Mouse (Mus musculus): ENCODE results near the gene P2rx1. TPM values are rescaled to one million over a fixed set of nuclear protein-coding genes. Genes with fewer than 3 reads are reported as not detected.

Gene P2rx1
- polyA plus RNA-seq, 1 experiment from 2014 or later, result 2.6 TPM

GRCm38 (mm10) chr11:72989044-72989443 lies 9.9 kb upstream of the P2rx1 start:
- Histone ChIP-seq H3K9me3 (replicated peaks) (no peaks in the 10 kb centered on the region), H3K4me3 (replicated peaks) (no peak overlapping the region), H3K27me3 (no peaks in the 10 kb centered on the region), H3K27ac (replicated peaks) (no peak overlapping the region), H3K36me3 (no peaks in the 10 kb centered on the region), H3K4me1 (no peaks in the 10 kb centered on the region), H3K4me2 (replicated peaks) (no peak overlapping the region), H3K9ac (no peak overlapping the region)
- WGBS, result 72% methylated on average over 6 of the region's 6 CpGs
- no peak for ATAC-seq (ENCODE audit: insufficient number of reproducible peaks, low FRiP score, low TSS enrichment, low read depth)

DNA sequence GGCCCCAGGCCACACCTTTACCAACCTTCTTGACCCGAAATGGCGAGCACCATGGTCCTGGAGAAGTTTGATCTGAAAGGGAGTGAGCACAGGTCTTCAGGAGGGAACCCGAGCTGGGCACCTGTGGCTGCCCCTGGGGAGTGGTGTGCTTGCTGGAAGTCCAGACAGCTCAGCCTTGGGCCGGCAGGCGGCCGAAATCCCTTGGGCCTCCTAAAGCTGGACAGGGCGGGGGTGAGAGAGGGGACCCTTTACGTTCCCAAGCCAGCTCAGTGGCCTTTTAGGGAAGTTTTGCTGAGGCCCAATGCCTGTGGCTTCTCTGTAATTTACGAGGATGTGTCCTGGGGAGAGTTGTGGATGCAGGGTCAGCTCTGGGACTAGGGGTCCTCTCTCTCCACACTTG lies 8.2 kb upstream of the P2rx1 start:
- WGBS, result 72% methylated on average over 9 of the region's 9 CpGs
- H3K27ac ChIP-seq (replicated peaks), result no peak overlapping the region
- H3K4me1 ChIP-seq, result no peaks in the 10 kb centered on the region
- H3K4me2 ChIP-seq (replicated peaks), result no peak overlapping the region
- H3K9ac ChIP-seq, result no peak overlapping the region
- H3K4me3 ChIP-seq (replicated peaks), result no peak overlapping the region
- no peaks in the 10 kb centered on the region for H3K36me3 ChIP-seq
- no peaks in the 10 kb centered on the region for H3K27me3 ChIP-seq
- H3K9me3 ChIP-seq (replicated peaks), result no peaks in the 10 kb centered on the region
- no peak for ATAC-seq (ENCODE audit: insufficient number of reproducible peaks, low FRiP score, low TSS enrichment, low read depth)

DNA sequence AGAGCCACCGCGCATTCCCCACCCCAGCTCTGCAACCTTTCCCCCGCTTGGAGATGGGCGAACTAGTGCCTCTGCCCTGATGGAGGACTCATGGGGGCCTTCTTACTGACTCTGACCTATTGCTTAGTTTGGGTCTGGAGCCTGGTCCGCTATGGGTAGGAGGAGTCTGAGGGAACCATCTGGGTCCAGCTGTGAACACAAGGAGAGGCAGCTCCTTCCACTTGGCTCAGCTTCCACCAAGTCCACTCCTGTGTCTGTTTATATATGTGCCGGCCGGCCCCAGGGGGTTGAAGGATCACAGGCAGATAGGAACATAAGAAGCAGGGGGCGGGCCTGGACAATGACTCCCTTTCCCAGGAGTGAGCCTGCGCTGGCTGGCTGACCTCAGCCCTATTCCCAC lies 6.9 kb upstream of the P2rx1 start:
- WGBS, result 50% methylated on average over 9 of the region's 9 CpGs
- H3K4me1 ChIP-seq, result no peaks in the 10 kb centered on the region
- no peak overlapping the region for H3K4me2 ChIP-seq (replicated peaks)
- no peaks in the 10 kb centered on the region for H3K36me3 ChIP-seq
- no peak overlapping the region for H3K9ac ChIP-seq
- H3K4me3 ChIP-seq (replicated peaks), result no peak overlapping the region
- no peaks in the 10 kb centered on the region for H3K27me3 ChIP-seq
- no peak overlapping the region for H3K27ac ChIP-seq (replicated peaks)
- ATAC-seq (ENCODE audit: insufficient number of reproducible peaks, low FRiP score, low TSS enrichment, low read depth), result no peak
- H3K9me3 ChIP-seq (replicated peaks), result no peaks in the 10 kb centered on the region

DNA sequence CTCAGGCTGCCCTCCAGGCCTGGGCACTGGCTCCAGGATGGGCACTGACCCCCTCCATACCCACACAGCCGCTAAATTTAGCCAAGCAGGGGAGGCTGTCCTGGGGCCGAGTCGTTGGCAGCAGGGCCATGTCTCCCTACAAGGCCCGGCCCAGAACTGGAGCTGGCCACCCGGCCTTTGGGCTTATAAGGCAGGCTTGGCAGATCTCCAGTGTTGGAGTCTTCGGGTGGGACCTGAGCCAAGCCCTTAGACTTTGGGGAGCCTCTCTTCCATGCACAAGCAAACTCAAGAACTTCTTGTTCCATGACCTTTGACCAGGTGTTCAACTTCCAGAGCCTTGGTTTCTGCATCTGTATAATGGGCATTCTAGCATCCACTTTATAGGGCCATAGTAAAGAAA lies 2.6 kb upstream of the P2rx1 start:
- H3K4me3 ChIP-seq (replicated peaks), result no peak overlapping the region
- H3K4me2 ChIP-seq (replicated peaks), result no peak overlapping the region
- 0 out of 2 replicates have a peak, but pooled peaks cover 1% of the 10 kb centered on the region for H3K27me3 ChIP-seq
- H3K27ac ChIP-seq (replicated peaks), result no peak overlapping the region
- H3K9me3 ChIP-seq (replicated peaks), result no peaks in the 10 kb centered on the region
- no peak for ATAC-seq (ENCODE audit: insufficient number of reproducible peaks, low FRiP score, low TSS enrichment, low read depth)
- H3K9ac ChIP-seq, result no peak overlapping the region
- 86% methylated on average over 6 of the region's 6 CpGs for WGBS
- 0 out of 2 replicates have a peak, but pooled peaks cover 4% of the 10 kb centered on the region for H3K4me1 ChIP-seq
- no peaks in the 10 kb centered on the region for H3K36me3 ChIP-seq

DNA sequence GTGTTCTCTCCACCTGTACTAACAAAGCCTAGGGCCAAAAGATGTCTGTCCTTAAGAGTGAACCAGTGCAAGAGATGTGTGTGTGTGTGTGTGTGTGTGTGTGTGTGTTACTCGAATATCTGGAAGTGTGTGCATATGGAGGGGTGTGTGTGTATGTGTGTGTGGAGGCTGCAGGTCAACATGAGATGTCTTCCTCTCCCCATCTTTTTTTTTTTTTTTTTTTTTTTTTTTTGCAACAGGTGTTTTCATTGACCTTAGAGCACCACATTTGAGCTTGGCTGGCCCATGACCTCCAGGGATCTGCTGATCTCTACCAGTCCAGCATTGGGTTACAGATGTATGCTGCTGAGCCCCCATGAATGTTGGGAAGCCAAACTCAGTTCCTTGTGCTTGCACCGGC lies 2.1 kb upstream of the P2rx1 start:
- Histone ChIP-seq H3K4me1 (0 out of 2 replicates have a peak, but pooled peaks cover 4% of the 10 kb centered on the region), H3K9me3 (replicated peaks) (no peaks in the 10 kb centered on the region), H3K27me3 (0 out of 2 replicates have a peak, but pooled peaks cover 5% of the 10 kb centered on the region), H3K9ac (no peak overlapping the region), H3K4me3 (replicated peaks) (no peak overlapping the region), H3K27ac (replicated peaks) (no peak overlapping the region), H3K4me2 (replicated peaks) (no peak overlapping the region), H3K36me3 (no peaks in the 10 kb centered on the region)
- 81% methylated on average over 2 of the region's 2 CpGs for WGBS
- ATAC-seq (ENCODE audit: insufficient number of reproducible peaks, low FRiP score, low TSS enrichment, low read depth), result no peak

DNA sequence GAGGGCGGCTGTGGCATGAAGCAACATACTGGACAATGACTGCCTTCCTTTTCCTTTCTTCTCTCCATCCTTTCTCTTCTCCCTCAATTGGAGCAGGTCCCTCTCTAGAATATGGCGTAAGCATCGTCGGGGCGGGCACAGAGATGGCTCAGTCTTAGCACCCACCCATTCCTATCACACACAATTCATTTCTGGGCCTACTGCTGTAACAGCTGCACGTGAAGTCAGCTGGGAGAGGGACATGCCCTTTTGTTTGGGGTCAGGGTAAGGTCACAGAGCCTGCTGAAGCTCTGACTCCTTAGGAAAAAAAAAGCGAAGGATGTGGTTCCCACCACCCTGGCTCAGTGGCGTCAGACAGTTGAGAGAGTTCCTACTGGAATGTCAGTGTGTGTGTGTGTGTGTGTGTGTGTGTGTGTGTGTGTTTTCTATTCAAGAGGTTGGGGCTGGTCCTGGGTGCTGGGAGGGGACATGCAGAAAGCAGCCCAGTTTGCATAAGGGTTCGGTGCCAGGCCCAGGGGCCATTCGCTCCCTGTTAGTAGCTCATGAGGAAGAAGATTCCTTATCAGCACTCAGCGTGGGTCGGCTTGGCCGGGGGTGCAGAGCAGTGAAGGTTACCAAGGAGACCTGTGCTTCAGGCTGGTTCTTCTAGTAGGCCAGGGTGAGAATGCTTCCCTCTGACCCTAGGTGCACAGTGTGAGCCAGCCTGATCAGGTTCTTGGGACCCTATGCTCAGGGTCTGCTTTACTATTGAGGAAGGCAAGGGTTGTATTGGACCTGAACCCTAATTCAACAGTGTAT lies 1.2 kb upstream of the P2rx1 start:
- Histone ChIP-seq H3K4me2 (replicated peaks) (no peak overlapping the region), H3K4me3 (replicated peaks) (no peak overlapping the region), H3K9me3 (replicated peaks) (no peaks in the 10 kb centered on the region), H3K36me3 (no peaks in the 10 kb centered on the region), H3K27me3 (0 out of 2 replicates have a peak, but pooled peaks cover 5% of the 10 kb centered on the region), H3K9ac (no peak overlapping the region), H3K27ac (replicated peaks) (no peak overlapping the region), H3K4me1 (0 out of 2 replicates have a peak, but pooled peaks cover 4% of the 10 kb centered on the region)
- no peak for ATAC-seq (ENCODE audit: insufficient number of reproducible peaks, low FRiP score, low TSS enrichment, low read depth)
- 74% methylated on average over 13 of the region's 13 CpGs for WGBS

GRCm38 (mm10) chr11:73001029-73001428 lies 2.1 kb downstream of the P2rx1 start:
- Histone ChIP-seq H3K36me3 (no peaks in the 10 kb centered on the region), H3K4me2 (replicated peaks) (no peak overlapping the region), H3K9me3 (replicated peaks) (no peaks in the 10 kb centered on the region), H3K9ac (no peak overlapping the region), H3K4me3 (replicated peaks) (no peak overlapping the region), H3K4me1 (0 out of 2 replicates have a peak, but pooled peaks cover 4% of the 10 kb centered on the region), H3K27ac (replicated peaks) (no peak overlapping the region), H3K27me3 (0 out of 2 replicates have a peak, but pooled peaks cover 5% of the 10 kb centered on the region)
- 7% methylated on average over 6 of the region's 6 CpGs for WGBS
- ATAC-seq (ENCODE audit: insufficient number of reproducible peaks, low FRiP score, low TSS enrichment, low read depth), result no peak

DNA sequence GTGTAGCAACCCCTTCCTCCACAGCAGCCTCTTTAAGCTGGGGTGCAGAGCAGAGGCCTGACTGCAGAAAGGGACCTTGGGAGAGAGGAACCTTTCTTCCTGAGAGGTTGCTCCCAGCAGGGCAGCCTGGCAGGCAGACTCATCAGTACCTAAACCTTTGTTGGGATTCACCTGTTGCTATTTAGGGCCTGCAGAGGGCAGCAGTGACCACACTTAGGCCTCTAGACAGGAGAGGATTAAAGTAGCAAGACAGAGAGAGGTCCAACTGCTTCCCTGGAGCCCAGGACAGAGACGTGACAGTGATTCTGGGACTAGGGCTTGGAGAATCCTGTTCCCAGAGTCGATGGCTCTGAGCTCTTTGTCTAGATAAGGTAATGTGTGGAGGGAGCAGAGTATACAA lies 7.5 kb downstream of the P2rx1 start:
- Histone ChIP-seq H3K4me3 (replicated peaks) (no peak overlapping the region), H3K27me3 (0 out of 2 replicates have a peak, but pooled peaks cover 4% of the 10 kb centered on the region), H3K27ac (replicated peaks) (no peak overlapping the region), H3K36me3 (no peaks in the 10 kb centered on the region), H3K9me3 (replicated peaks) (no peaks in the 10 kb centered on the region), H3K4me1 (0 out of 2 replicates have a peak, but pooled peaks cover 4% of the 10 kb centered on the region), H3K9ac (no peak overlapping the region), H3K4me2 (replicated peaks) (no peak overlapping the region)
- ATAC-seq (ENCODE audit: insufficient number of reproducible peaks, low FRiP score, low TSS enrichment, low read depth), result 0 out of 2 replicates have a peak, but pooled peaks have one; percentile 21
- 5% methylated on average over 2 of the region's 2 CpGs for WGBS

- no peaks in the 10 kb centered on the region for H3K36me3 ChIP-seq
- no peak overlapping the region for H3K9ac ChIP-seq
- ATAC-seq (ENCODE audit: insufficient number of reproducible peaks, low FRiP score, low TSS enrichment, low read depth), result no peak
- H3K27me3 ChIP-seq, result no peaks in the 10 kb centered on the region
- 0 out of 2 replicates have a peak, but pooled peaks cover 4% of the 10 kb centered on the region for H3K4me1 ChIP-seq
- H3K4me3 ChIP-seq (replicated peaks), result no peak overlapping the region
- no peak overlapping the region for H3K27ac ChIP-seq (replicated peaks)
- 41% methylated on average over 3 of the region's 3 CpGs for WGBS
- H3K9me3 ChIP-seq (replicated peaks), result no peaks in the 10 kb centered on the region
- H3K4me2 ChIP-seq (replicated peaks), result no peak overlapping the region
Measured at GRCm38 (mm10) chr11:73007113-73007512, 8.2 kb downstream of the P2rx1 start.

GRCm38 (mm10) chr11:73007698-73008481 lies 9.0 kb downstream of the P2rx1 start:
- Histone ChIP-seq H3K36me3 (no peaks in the 10 kb centered on the region), H3K27ac (replicated peaks) (no peak overlapping the region), H3K9ac (no peak overlapping the region), H3K27me3 (no peaks in the 10 kb centered on the region), H3K4me2 (replicated peaks) (no peak overlapping the region), H3K9me3 (replicated peaks) (no peaks in the 10 kb centered on the region), H3K4me1 (0 out of 2 replicates have a peak, but pooled peaks cover 4% of the 10 kb centered on the region), H3K4me3 (replicated peaks) (no peak overlapping the region)
- 63% methylated on average over 11 of the region's 11 CpGs for WGBS
- no peak for ATAC-seq (ENCODE audit: insufficient number of reproducible peaks, low FRiP score, low TSS enrichment, low read depth)

- no peak overlapping the region for H3K27ac ChIP-seq (replicated peaks)
- WGBS, result 61% methylated on average over 2 of the region's 2 CpGs
- no peaks in the 10 kb centered on the region for H3K36me3 ChIP-seq
- H3K27me3 ChIP-seq, result no peaks in the 10 kb centered on the region
- no peak overlapping the region for H3K4me2 ChIP-seq (replicated peaks)
- no peaks in the 10 kb centered on the region for H3K9me3 ChIP-seq (replicated peaks)
- 0 out of 2 replicates have a peak, but pooled peaks cover 4% of the 10 kb centered on the region for H3K4me1 ChIP-seq
- no peak overlapping the region for H3K9ac ChIP-seq
- ATAC-seq (ENCODE audit: insufficient number of reproducible peaks, low FRiP score, low TSS enrichment, low read depth), result no peak
- no peak overlapping the region for H3K4me3 ChIP-seq (replicated peaks)
Measured at GRCm38 (mm10) chr11:73008826-73009225, 9.9 kb downstream of the P2rx1 start.
